Mouse (Mus musculus): Measurements from ENCODE around the gene Dtx3.

Dtx3 gene

GRCm38 (mm10) chr10:127187371-127188078 lies 8.0 kb downstream of the Dtx3 start:
- DNase-seq (ENCODE audit: low read depth, low spot score), result no peak

- DNase-seq (ENCODE audit: low read depth, low spot score), result no peak
Observed at GRCm38 (mm10) chr10:127186451-127186850, 9.1 kb downstream of the Dtx3 start.

GRCm38 (mm10) chr10:127185506-127185905 lies 10.0 kb downstream of the Dtx3 start:
- DNase-seq (ENCODE audit: low read depth, low spot score), result no peak

GRCm38 (mm10) chr10:127185101-127185500 lies 10.4 kb downstream of the Dtx3 start:
- peak; percentile 20 for DNase-seq (ENCODE audit: low read depth, low spot score)

- peak; percentile 42 for DNase-seq (ENCODE audit: low read depth, low spot score)
Observed at GRCm38 (mm10) chr10:127183759-127184158, 11.8 kb downstream of the Dtx3 start.

- no peak for DNase-seq (ENCODE audit: low read depth, low spot score)
Observed at GRCm38 (mm10) chr10:127182624-127183023, 12.9 kb downstream of the Dtx3 start.

- DNase-seq (ENCODE audit: low read depth, low spot score), result no peak
Observed at GRCm38 (mm10) chr10:127181566-127181965, 14.0 kb downstream of the Dtx3 start.

- no peak for DNase-seq (ENCODE audit: low read depth, low spot score)
Observed at GRCm38 (mm10) chr10:127180695-127181047, 14.9 kb downstream of the Dtx3 start.

GRCm38 (mm10) chr10:127179871-127180694 lies 15.4 kb downstream of the Dtx3 start, which contains the start of gene Slc26a10:
Slc26a10 (minus strand) TSS chr10:127180645.
- peak; percentile 52 for DNase-seq (ENCODE audit: low read depth, low spot score)

- peak; percentile 30 for DNase-seq (ENCODE audit: low read depth, low spot score)
Observed at GRCm38 (mm10) chr10:127178286-127179027, 17.1 kb downstream of the Dtx3 start.

GRCm38 (mm10) chr10:127177719-127178118 lies 17.8 kb downstream of the Dtx3 start:
- DNase-seq (ENCODE audit: low read depth, low spot score), result peak; percentile 71

- DNase-seq (ENCODE audit: low read depth, low spot score), result no peak
Observed at GRCm38 (mm10) chr10:127177235-127177634, 18.3 kb downstream of the Dtx3 start.

- no peak for DNase-seq (ENCODE audit: low read depth, low spot score)
Observed at GRCm38 (mm10) chr10:127176756-127177155, 18.8 kb downstream of the Dtx3 start.

- no peak for DNase-seq (ENCODE audit: low read depth, low spot score)
Observed at GRCm38 (mm10) chr10:127176228-127176627, 19.3 kb downstream of the Dtx3 start.

- DNase-seq (ENCODE audit: low read depth, low spot score), result no peak
Observed at GRCm38 (mm10) chr10:127174170-127174569, 21.4 kb downstream of the Dtx3 start.

GRCm38 (mm10) chr10:127173148-127174065 lies 22.1 kb downstream of the Dtx3 start:
- no peak for DNase-seq (ENCODE audit: low read depth, low spot score)

GRCm38 (mm10) chr10:127171631-127172200 lies 23.8 kb downstream of the Dtx3 start:
- DNase-seq (ENCODE audit: low read depth, low spot score), result no peak

- peak; percentile 89 for DNase-seq (ENCODE audit: low read depth, low spot score)
Observed at GRCm38 (mm10) chr10:127170837-127171272, 24.7 kb downstream of the Dtx3 start.

- DNase-seq (ENCODE audit: low read depth, low spot score), result peak; percentile 56
Observed at GRCm38 (mm10) chr10:127170002-127170401, 25.5 kb downstream of the Dtx3 start.

- no peak for DNase-seq (ENCODE audit: low read depth, low spot score)
Observed at GRCm38 (mm10) chr10:127167614-127168192, 27.8 kb downstream of the Dtx3 start.

All from CD4-positive helper T cell, adult 2 months (primary cell).